Mouse (Mus musculus): Measurements from ENCODE around the gene Kif3c.

- TF ChIP-seq CTCF (IDR thresholded peaks at IDR 0.05; ENCODE audit: extremely low read depth, insufficient read length, insufficient replicate concordance, low read depth, low read length): no peak
- TF ChIP-seq POLR2A (IDR thresholded peaks at IDR 0.05; ENCODE audit: low read depth, low read length): no peak
Observed at GRCm38 (mm10) chr12:3347682-3348081, 17.2 kb upstream of the Kif3c start.
